In genomic region chr3:101130526-101130925, GRCm38 (mm10) we compare ENCODE assay signal across 8 mouse cellular contexts. TPM values are rescaled to one million over a fixed set of nuclear protein-coding genes. Genes with fewer than 3 reads are reported as not detected.
A peak's percentile ranks its signal among the peaks of the same experiment; 100 is the strongest.
DNase-seq lines count a peak whose midpoint lies in the region; ATAC-seq and TF ChIP-seq lines count a peak whose summit lies in the region.

No protein-coding gene starts in this region.

- H3K9me3 ChIP-seq in heart, postnatal 0 days (replicated peaks; ENCODE audit: control insufficient read depth, low read length) = no peaks in the 10 kb centered on the region
- no peaks in the 10 kb centered on the region for H3K9me3 ChIP-seq in limb, embryonic 14.5 days (ENCODE audit: control insufficient read depth, low read length)

- TF ChIP-seq POLR2A in limb, embryonic 14.5 days (IDR thresholded peaks at IDR 0.05; ENCODE audit: borderline replicate concordance, extremely low read depth, insufficient read depth, insufficient read length) = no peak

- peak overlapping the region; percentile 36 for H3K4me2 ChIP-seq in heart, postnatal 0 days (ENCODE audit: low read depth, low read length)
- H3K4me2 ChIP-seq in limb, embryonic 14.5 days (replicated peaks; ENCODE audit: low read depth, low read length, severe bottlenecking) = peak overlapping the region; percentile 35

- ATAC-seq in heart, postnatal 0 days (ENCODE audit: insufficient read depth, low read depth) = peak; percentile 60; the same call in 1 of the 2 replicates
- ATAC-seq in limb, embryonic 14.5 days (ENCODE audit: low FRiP score, low read depth) = peak; percentile 80

- no peaks in the 10 kb centered on the region for H3K27me3 ChIP-seq in heart, postnatal 0 days (ENCODE audit: control insufficient read depth, insufficient read depth, low read length)
- H3K27me3 ChIP-seq in limb, embryonic 14.5 days (ENCODE audit: control insufficient read depth, insufficient read depth, low read length) = no peaks in the 10 kb centered on the region

- TF ChIP-seq EP300 in heart, postnatal 0 days (IDR thresholded peaks at IDR 0.05; ENCODE audit: low read depth) = no peak

- H3K27ac ChIP-seq in heart, postnatal 0 days (ENCODE audit: low read depth) = no peak overlapping the region
- no peak overlapping the region for H3K27ac ChIP-seq in limb, embryonic 14.5 days (replicated peaks; ENCODE audit: low read depth, low read length)

- H3K4me1 ChIP-seq in heart, postnatal 0 days (ENCODE audit: control insufficient read depth, insufficient read depth) = peaks cover 7% of the 10 kb centered on the region; the same call in 1 of the 2 replicates
- peaks cover 13% of the 10 kb centered on the region for H3K4me1 ChIP-seq in limb, embryonic 14.5 days (ENCODE audit: control insufficient read depth, insufficient read depth, low read length)

- 4% methylated on average over 11 of the region's 11 CpGs for WGBS in heart, postnatal 0 days
- WGBS in limb, embryonic 14.5 days = 1% methylated on average over 11 of the region's 11 CpGs

- peak overlapping the region; percentile 3; the same call in 1 of the 2 replicates for H3K4me3 ChIP-seq in heart, postnatal 0 days (ENCODE audit: low read depth, low read length)
- no peak overlapping the region for H3K4me3 ChIP-seq in limb, embryonic 14.5 days (replicated peaks; ENCODE audit: low read length)

- TF ChIP-seq CTCF in heart, postnatal 0 days (IDR thresholded peaks at IDR 0.05; ENCODE audit: low read depth) = no peak

- H3K36me3 ChIP-seq in heart, postnatal 0 days (replicated peaks; ENCODE audit: control insufficient read depth, insufficient read depth, low read length) = no peaks in the 10 kb centered on the region
- no peaks in the 10 kb centered on the region for H3K36me3 ChIP-seq in limb, embryonic 14.5 days (ENCODE audit: control insufficient read depth, insufficient read depth, low read length)

- no peak overlapping the region for H3K9ac ChIP-seq in heart, postnatal 0 days (replicated peaks; ENCODE audit: low read depth, low read length)
- no peak overlapping the region for H3K9ac ChIP-seq in limb, embryonic 14.5 days (ENCODE audit: low read depth, low read length, severe bottlenecking)

- DNase-seq in adrenal gland, adult 2 months = peak; percentile 30
- no peak for DNase-seq in adrenal gland, adult 18-20 months (ENCODE audit: low spot score in 2 of 2)
- DNase-seq in embryo, embryonic 9.5 days (ENCODE audit: extremely low spot score) = peak; percentile 67
- peak; percentile 61 for DNase-seq in heart, postnatal 0 days (ENCODE audit: low spot score)
- peak; percentile 84 for DNase-seq in limb, embryonic 14.5 days (ENCODE audit: low spot score)
- DNase-seq in neural tube, embryonic 10.5 days (ENCODE audit: extremely low spot score, low spot score) = peak; percentile 69
- no peak for DNase-seq in cerebellum, postnatal 36 days
- no peak for DNase-seq in cerebellum, adult 11-12 months

RNA-seq across cellular contexts. Expression of gene Ptgfrn, which starts 20.4 kb away (rescaled TPM):
- 10 to 100 TPM; 29.1 to 48.4 TPM for total RNA-seq in adrenal gland, adult 2 months (2021)
- polyA plus RNA-seq in adrenal gland, adult 2 months (2012; rRNA removed) = 13.5 and 16.5 TPM in 2 replicates
- total RNA-seq in adrenal gland, adult 18-20 months (2021) = 10 to 100 TPM; 24.3 to 28.0 TPM
- total RNA-seq in heart, postnatal 0 days (2014; rRNA removed; ENCODE audit: low replicate concordance) = 61.5 and 74.4 TPM in 2 replicates
- polyA plus RNA-seq in heart, postnatal 0 days (2015; fragmentation: Nextera tagmentation; extraction: Ambion mirVana) = 4.6 and 5.2 TPM in 2 replicates
- 44.5 and 46.1 TPM in 2 replicates for polyA plus RNA-seq in limb, embryonic 14.5 days (2012; rRNA removed)
- 10.7 and 11.5 TPM in 2 replicates for polyA plus RNA-seq in limb, embryonic 14.5 days (2014; fragmentation: Nextera tagmentation; extraction: Ambion mirVana)

Comparison
In these comparisons a context has a peak if more than half of its experiments do, and no peak if none do; other contexts are left out.
1. DNase-seq: peak in adrenal gland, adult 2 months (single experiment), embryo, embryonic 9.5 days (single experiment), heart, postnatal 0 days (single experiment), limb, embryonic 14.5 days (single experiment) and neural tube, embryonic 10.5 days (single experiment); none in adrenal gland, adult 18-20 months (0 of 2), cerebellum, postnatal 36 days (0 of 2) and cerebellum, adult 11-12 months (single experiment).